Mouse (Mus musculus): ENCODE data around the gene Car1. TPM values are rescaled to one million over a fixed set of nuclear protein-coding genes. Genes with fewer than 3 reads are reported as not detected.
"Not testable (repeated sequence)": the region's sequence is repeated elsewhere in the genome, so short reads cannot be mapped to it uniquely, and the experiment has no call there.

The Car1 gene
- total RNA-seq, 1 experiment from 2014 or later, result not detected

DNA sequence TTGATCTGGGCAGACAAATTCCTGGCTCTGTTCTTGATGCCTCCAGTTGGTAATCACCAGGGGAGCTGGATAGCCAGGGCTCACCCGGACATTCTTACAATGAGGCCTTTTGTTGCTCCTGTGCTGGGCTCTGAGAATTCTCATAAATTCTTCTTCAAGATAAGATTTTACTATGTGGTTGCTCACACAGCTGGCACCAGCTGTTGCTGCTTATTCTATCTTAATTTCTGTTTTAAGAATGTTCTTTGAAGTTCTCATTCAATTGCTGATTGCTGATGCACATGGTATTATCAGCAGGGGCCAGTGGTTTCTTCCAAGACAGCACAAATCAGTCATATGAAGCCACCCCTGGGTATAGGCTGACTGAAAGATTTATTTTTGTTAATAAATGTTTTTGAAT, 21.0 kb downstream of the Car1 start:
- no peak for ATAC-seq (ENCODE audit: extremely low read depth, insufficient number of reproducible peaks, low FRiP score, poor library complexity, severe bottlenecking)

DNA sequence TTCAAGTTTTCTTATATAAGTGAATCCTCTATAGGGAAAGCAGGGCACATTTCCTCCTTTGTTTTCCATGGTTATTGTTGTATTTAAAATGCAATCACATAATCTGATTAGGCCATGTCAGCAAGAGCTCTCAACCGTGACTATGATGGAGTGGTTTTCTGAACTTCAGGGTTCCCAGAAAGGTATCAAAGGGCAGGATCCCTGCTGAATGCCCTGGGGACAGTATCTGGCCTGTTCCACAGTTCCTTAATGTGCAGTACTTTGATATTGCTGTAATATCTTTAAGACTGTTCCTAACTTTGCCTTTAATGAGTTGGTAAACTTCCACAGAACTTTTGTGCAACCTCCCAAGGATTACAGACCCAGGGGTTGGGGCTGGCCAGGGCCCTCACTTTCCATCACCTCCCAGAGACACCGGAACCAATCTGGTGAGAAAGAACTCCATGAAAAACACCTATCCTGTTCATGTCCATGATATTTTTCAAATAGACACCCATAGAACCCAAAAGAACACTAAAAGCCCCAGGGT, 21.6 kb downstream of the Car1 start:
- ATAC-seq (ENCODE audit: extremely low read depth, insufficient number of reproducible peaks, low FRiP score, poor library complexity, severe bottlenecking), result no peak

DNA sequence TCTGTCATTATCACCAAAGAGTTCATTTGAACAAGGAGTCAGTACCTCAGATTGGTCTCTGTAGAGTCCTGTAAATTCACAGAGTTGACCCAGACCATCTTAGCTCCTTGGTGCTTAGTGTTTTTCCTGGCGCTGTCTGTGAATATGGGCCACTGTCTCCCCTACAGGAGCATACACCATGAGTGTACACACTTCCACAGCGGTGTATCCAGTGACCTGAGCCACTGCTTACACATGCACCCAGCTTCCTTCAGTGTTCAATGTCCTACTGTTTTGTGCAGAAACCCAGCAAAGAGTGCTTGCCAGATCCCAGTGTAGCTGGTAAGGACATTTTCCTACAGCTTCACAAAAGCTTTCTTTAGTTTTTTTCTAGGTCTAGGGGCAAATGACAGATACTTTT, 22.8 kb downstream of the Car1 start:
- no peak for ATAC-seq (ENCODE audit: extremely low read depth, insufficient number of reproducible peaks, low FRiP score, poor library complexity, severe bottlenecking)

DNA sequence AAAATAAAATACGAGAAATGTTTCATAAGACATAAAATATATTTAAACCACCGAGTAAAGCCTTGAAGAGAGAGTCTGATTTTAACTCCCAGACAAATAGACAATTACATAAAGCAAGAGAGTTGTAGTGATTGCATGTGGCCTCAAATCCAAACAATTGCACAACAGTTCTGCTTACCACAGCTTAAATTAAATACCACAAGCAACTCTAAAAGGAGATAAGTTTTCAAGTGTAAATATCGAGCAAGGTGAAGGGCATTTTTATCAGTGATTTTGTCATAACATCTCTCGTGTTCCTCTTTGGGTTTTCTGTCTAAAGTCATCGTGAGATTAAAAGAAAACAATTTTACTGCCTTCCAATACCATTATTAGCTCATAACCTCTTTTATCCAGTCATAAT, 25.0 kb downstream of the Car1 start:
- not testable (repeated sequence) for ATAC-seq (ENCODE audit: extremely low read depth, insufficient number of reproducible peaks, low FRiP score, poor library complexity, severe bottlenecking)

DNA sequence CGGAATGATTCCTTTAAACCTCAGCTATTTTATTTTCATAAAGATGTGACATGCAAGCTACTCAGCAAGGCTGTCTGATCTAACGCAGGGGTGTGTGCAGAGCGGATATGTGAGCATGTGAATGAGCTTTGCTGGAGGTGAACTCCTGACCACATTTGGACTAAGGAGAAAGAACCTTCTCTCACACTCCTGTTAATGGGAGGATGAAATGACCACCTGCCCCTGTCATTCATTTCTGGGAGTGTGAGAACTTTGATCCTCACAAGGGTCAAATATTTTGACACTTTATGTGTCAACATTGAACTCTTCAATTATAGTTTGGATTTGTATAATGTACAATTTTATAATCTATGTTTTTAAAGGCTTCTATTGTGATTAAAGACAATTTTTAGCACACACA, 25.8 kb downstream of the Car1 start:
- ATAC-seq (ENCODE audit: extremely low read depth, insufficient number of reproducible peaks, low FRiP score, poor library complexity, severe bottlenecking), result not testable (repeated sequence)

DNA sequence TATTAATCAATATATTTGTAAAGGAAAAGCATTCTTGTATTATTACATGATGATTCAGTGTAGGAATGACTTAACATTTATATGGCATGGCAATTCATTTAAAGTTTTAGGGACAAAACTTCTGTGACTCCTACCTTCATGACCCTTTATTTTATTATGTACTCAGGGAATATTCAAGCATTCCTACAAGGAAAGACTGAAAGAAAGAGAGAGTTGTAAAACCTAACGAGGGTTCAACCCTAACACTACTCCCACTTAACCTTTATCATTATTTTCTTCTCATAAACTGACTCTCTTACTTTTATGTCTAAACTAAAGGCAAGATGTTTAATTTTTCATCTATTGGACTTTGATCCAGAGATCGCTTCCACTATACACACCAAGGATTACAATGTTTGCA, 28.0 kb downstream of the Car1 start:
- no peak for ATAC-seq (ENCODE audit: extremely low read depth, insufficient number of reproducible peaks, low FRiP score, poor library complexity, severe bottlenecking)

DNA sequence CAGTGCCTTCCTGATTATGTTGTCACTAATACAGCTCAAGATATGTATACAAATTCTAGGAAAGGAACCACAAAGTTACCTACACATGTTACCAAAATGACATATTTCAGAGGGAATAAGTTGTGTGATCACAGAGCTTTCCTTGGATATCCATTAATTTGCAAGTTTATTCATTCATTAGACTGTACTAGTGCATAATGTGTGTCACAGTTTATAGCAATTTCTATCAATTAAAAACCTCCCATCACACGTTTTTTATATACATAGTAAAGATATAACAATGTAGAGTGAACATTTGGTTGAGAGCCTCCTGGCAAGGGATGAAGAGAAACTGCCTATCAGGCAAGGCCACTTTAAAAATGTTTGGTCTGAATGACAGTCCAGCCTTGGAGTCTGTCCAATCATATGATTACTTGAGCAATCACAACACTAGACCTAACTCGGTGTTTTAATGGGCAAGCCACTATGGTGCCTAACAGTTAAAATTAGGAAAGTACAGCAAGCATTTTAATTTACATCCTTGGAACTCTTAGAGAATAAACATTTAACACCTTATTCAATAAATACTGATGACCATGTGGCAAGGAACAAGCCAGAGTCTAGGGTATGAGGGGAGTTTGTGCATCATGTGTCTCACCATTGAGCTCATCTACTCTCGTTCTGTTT, 31.5 kb downstream of the Car1 start:
- ATAC-seq (ENCODE audit: extremely low read depth, insufficient number of reproducible peaks, low FRiP score, poor library complexity, severe bottlenecking), result not testable (repeated sequence)

DNA sequence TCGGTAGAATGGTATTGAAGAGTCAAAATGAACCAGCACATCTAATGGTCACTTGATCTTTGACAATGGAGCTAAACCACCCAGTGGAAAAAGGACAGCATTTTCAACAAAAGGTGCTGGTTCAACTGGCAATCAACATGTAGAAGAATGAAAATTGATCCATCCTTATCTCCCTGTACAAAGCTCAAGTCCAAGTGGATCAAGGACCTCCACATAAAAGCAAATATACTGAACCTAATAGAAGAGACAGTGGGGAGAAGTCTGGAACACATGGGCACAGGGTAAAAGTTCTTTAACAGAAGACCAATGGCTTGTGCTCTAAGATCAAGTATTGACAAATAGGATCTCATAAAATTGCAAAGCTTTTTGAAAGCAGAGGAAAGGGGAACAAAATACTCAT, 33.6 kb downstream of the Car1 start:
- not testable (repeated sequence) for ATAC-seq (ENCODE audit: extremely low read depth, insufficient number of reproducible peaks, low FRiP score, poor library complexity, severe bottlenecking)

DNA sequence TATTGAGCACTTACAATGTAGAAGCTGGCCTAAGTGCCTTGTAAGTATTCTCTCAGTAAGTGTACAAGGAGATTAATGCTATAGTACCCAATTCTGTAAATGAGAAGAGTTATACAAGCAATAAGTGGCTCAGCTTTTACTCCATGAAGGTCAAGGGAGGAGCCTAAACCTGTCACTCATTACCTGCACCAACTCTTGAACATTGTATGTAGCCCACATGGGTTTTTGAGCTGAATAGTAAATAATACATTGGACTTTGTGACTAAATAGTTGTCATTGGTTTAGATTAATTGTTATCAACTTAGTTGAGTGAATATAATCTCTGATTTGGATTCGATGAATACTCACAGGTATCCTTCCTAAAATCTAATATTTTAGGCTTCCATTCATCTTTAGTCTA, 35.7 kb downstream of the Car1 start:
- not testable (repeated sequence) for ATAC-seq (ENCODE audit: extremely low read depth, insufficient number of reproducible peaks, low FRiP score, poor library complexity, severe bottlenecking)

DNA sequence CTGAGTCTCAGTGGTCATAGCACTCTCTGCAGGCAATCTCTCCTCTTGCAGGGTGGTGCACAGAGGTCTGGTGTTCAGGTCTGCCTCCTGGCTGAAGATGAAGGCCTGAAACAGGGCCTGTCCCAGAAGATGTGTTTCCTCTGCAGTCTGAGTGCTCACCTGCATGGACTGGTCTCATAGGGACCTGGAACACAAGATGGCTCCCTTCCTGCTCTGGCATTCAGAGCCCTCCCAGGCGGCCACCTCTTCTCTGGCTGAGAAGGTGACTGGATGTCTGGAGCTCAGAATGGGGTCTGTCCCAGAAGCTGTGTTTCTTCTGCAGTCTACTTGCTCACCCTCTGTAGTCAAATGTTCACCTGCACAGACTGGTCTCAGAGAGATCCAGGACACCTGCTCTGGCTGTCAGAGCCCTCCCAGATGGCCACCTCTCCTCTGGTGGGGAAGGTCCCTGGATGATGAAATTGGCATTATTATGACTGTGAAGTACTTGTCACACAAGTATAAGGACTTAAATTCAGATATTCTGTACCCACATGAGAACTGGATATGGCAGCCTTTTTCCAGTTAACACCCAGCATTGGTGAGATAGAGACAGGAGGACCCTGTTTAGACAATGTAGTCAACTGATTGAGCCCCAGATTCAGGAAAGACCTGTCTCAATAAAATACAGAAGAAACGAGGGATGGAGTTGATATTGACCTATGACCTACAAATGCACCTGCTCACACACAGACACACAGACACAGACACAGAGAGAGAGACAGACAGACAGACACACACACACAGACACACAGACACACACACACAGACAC, 43.2 kb downstream of the Car1 start:
- no peak for ATAC-seq (ENCODE audit: extremely low read depth, insufficient number of reproducible peaks, low FRiP score, poor library complexity, severe bottlenecking)

DNA sequence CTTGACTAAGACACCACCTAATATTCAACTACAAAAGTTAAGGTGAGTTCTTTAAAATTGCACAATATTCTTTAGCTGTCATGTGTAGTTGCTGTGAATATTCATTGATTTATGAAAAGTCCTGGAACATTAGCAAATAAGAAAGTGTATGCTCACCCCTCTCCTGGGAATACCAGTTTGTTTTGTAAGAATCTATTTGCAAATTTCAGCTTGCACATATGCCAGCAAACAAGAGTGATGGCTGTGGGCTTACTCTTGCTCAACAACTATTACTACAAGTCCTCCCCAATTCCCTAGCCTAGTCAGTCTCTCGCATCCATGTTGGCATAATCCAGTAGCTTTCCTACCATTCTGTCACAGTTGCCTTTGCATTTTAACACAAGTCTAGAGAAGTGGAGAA, 52.5 kb downstream of the Car1 start:
- no peak for ATAC-seq (ENCODE audit: extremely low read depth, insufficient number of reproducible peaks, low FRiP score, poor library complexity, severe bottlenecking)

DNA sequence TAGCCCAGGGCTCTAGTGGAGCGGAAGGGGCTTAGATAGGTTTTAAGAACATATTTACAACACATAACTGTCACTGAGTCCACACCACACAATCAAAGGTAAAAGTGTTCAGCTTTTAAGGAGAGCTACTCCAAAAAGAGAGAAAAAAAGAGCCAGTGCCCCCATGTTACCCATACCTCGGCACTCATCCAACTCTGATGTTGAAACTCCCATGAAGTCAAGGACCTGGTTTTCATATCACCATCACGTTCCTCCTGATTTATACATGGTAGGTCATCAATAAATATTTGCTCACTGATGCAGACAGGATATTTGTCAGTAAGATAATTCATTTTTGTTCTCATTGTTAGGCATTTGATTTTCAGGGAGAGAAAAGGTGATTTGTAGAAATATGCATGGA, 62.1 kb downstream of the Car1 start:
- no peak for ATAC-seq (ENCODE audit: extremely low read depth, insufficient number of reproducible peaks, low FRiP score, poor library complexity, severe bottlenecking)

DNA sequence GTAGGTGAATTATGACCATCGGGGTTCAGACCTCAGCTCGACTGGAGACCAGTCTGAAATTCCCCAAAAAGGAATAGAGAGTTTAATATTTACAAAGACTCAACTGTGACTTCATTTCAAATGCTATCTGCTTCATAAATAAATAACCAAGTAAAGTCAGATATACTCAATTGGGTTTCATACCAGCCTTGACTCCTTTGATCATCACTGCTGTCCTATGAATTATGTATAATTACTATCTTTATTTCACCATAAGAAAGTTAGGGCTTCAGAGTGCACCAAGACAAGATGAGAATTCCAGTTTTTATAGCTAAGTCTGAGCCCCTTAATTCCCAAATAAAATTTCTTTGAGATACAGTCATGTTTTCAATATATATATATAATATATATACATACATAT, 69.9 kb downstream of the Car1 start:
- ATAC-seq (ENCODE audit: extremely low read depth, insufficient number of reproducible peaks, low FRiP score, poor library complexity, severe bottlenecking), result no peak

DNA sequence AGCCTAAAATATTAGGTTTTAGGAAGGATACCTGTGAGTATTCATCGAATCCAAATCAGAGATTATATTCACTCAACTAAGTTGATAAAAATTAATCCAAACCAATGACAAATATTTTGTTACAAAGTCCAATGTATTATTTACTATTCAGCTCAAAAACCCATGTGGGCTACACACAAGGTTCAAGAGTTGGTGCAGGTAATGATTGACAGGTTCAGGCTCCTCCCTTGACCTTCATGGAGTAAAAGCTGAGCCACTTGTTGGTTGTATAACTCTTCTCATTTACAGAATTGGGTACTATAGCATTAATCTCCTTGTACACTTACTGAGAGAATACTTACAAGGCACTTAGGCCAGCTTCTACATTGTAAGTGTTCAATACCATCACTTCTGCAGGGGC, 80.7 kb downstream of the Car1 start:
- ATAC-seq (ENCODE audit: extremely low read depth, insufficient number of reproducible peaks, low FRiP score, poor library complexity, severe bottlenecking), result not testable (repeated sequence)

DNA sequence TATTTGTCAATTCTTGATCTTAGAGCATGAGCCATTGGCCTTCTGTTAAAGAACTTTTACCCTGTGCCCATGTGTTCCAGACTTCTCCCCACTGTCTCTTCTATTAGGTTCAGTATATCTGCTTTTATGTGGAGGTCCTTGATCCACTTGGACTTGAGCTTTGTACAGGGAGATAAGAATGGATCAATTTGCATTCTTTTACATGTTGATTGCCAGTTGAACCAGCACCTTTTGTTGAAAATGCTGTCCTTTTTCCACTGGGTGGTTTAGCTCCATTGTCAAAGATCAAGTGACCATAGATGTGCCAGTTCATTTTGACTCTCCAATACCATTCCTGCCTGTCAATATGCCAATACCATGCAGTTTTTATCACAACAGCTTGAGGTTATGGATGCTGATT, 82.7 kb downstream of the Car1 start:
- not testable (repeated sequence) for ATAC-seq (ENCODE audit: extremely low read depth, insufficient number of reproducible peaks, low FRiP score, poor library complexity, severe bottlenecking)

Other genes starting within 250 kb of the Car1 start
- gene 1810022K09Rik, start 197.1 kb downstream of the Car1 start, total RNA-seq (2017), result 86.6 and 151 TPM in 2 replicates
- gene Car13, start 166.6 kb downstream of the Car1 start, total RNA-seq (2017), result 0.35 and 0.61 TPM in 2 replicates
- not detected in 2 replicates for gene Car3, start 55.1 kb upstream of the Car1 start, total RNA-seq (2017)
- 24.1 and 24.6 TPM in 2 replicates for gene Car2, start 77.9 kb upstream of the Car1 start, total RNA-seq (2017)